Mouse (Mus musculus): ENCODE data around the gene Fam219a.

Fam219a gene

DNA sequence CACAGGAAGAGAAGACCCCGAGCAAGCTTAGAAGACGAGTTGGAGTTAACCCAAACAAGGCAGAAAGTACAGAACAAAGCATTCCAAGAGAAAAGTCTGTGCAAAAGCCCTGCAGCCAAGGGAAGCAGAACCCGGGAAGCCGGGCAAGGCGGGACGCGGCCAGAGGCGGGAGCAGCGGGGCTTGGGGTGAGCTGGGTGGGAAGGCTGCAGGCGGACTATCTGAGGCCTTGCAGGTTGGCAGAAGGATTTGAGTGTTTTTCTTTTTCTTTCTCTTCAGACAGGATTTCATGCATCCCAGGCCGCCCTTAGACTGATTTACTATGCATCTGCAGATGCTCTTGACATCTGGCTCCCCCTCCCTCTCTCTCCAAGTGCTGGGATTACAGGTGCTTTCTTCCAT is 16.2 kb downstream of the Fam219a start:
- DNase-seq (ENCODE audit: low spot score), result no peak

DNA sequence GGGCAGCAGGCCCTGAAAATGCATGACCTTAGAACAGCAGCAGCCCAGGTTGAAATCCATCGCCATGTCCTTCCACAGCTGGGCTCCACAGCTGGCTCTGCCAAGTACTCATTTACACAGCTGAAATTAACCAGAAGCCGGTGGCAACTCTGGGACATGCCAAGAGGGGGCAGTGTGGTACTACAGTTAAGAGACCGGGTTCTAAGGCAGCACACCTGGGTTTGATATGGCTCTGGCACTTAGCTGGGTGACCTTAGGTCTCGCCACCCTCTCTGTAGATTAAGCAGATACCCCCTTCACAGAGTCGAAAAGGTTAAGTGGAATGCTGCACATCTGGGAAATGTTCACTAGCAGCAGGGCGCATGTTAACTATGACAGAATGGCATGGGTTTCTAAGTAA is 16.8 kb downstream of the Fam219a start:
- peak; percentile 44 for DNase-seq (ENCODE audit: low spot score)

DNA sequence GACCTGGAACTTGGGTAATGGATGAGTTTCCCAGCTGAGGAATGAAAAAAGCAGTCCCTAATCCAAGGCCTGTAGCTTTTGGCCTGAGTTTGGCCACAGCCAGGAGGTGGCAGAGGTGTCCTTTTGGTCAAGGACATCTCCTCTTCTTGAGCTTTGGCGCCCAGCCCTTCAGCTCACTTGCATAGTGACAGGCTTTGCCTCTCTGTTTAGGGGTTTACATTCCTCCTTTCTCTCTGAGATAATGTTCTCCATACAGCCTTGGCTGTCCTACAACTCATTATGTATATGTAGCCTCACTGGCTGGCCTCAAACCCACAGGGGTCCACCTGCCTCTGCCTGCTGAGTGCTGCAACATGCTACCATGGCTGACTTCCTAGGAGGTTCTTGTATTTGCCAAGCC is 22.3 kb downstream of the Fam219a start:
- no peak for DNase-seq (ENCODE audit: low spot score)

DNA sequence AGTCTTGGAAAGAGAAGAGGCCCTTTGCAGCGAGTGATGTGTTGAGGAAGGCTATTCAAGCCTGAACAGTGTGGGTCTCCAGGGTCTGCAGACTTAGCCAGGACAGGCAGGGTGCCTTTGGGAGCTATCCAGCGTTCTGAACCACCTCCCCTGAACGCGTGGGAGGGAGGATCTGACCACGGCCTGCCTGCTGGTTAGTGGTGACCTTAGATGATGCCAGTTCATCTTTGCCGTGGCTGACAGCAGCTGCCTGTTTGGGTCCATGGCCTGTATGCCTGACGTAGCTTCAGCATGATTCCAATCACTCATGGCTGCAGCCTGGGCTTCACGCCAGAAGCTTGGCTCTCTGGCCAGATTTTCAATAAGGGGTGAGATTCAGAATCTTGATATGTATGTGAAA is 23.4 kb downstream of the Fam219a start:
- DNase-seq (ENCODE audit: low spot score), result no peak

GRCm38 (mm10) chr4:41542136-41542535 is 27.2 kb downstream of the Fam219a start:
- no peak for DNase-seq (ENCODE audit: low spot score)

- no peak for DNase-seq (ENCODE audit: low spot score)
Measured at GRCm38 (mm10) chr4:41534866-41535265, 34.5 kb downstream of the Fam219a start.

- DNase-seq (ENCODE audit: low spot score), result no peak
Measured at GRCm38 (mm10) chr4:41532420-41532819, 36.9 kb downstream of the Fam219a start.

DNA sequence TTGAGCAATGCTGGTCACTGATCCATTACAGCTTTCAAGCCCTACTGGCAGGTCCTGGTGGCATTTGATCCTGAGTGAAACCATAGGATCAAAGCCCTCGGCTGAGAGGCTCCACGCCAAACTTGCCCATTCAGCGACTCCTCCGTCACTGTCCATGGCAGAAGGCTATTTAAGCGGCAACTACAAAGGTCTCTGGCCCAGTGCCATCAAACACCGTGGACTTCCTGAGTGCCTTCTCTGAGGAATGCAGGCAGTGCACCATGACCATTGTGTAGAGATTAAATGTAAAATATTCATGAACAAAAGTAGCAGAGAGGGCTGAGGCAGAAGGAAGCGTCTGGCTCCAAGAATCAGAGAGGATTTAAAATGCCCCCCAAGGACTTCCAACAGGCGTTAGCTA is 41.3 kb downstream of the Fam219a start:
- no peak for DNase-seq (ENCODE audit: low spot score)

DNA sequence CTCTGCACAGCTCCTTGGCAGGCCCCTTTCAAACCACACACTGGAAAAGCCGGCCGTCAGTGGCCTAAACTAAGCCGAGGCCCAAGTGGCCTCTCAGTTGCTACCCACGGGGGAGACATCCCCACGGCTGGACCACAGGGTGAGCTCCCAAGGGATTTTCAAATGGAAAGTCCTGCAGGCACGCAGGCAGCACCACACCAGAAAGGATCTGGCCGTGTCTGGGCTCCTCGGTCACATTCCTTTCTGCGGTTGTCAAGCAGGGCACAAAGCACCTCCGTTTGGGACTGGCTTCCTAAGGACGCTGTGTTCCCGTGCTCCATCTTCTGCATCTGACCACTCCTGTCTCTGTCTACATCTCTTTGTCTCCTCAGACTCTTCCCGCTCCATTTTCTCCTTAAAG is 42.3 kb downstream of the Fam219a start:
- DNase-seq (ENCODE audit: low spot score), result no peak

DNA sequence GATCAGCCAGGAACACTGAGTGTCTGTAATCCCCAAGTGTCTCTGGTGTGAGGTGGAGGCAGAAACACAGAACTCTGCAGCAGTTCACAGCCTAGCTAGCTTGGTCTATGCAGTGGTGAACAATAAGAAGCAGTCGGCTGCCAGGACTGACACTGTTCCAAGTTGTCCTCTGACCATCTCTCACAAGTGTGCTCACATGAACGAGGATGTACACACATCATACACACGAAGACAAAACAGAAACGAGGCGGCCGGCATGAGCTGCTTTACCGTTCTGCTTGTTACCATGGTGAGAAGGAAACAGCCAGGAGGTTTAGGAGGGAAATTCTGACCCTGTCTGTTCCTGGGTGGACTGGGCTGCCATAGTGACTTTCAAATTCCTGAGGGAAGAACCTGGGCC is 42.8 kb downstream of the Fam219a start:
- DNase-seq (ENCODE audit: low spot score), result no peak

DNA sequence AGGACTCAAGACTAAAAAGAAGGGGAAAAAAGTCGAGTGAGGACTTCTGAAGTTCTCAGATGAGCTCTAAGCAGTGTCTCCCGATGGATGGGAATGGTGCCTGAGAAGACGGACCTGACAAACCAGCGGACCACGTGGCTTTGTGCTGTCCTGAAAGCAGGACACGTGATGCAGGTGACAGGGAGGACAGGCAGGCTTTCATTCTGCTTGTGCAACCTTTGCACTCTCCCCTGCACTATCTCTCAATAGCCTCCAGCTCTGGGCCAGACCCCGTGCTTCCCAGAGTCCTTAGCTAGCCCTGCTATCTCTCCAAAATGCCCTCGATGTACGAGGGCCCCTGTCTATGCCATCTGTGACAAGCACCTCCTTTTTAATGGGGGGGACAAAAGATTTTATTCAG is 44.5 kb downstream of the Fam219a start:
- no peak for DNase-seq (ENCODE audit: low spot score)

- DNase-seq (ENCODE audit: low spot score), result no peak
Measured at GRCm38 (mm10) chr4:41523839-41524238, 45.5 kb downstream of the Fam219a start.

DNA sequence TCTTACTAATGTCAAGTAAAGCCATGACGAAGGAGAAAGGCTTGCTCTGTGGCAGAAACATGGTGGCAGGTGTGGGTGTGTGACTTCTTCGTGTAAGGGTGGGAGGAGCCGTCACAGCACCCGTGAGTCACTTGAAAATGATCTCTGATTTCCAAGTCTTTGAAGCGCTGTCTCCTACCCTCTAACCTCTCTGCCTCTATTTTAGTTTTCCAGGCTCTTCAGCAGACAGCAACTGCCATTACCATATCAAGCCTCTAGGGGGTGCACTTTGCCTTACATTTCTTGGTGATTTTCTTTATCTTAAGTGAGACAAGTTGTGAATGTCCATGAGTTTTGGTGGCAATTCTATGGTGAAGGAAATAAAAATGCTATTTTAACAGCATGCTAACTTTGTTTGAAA is 46.5 kb downstream of the Fam219a start:
- DNase-seq (ENCODE audit: low spot score), result no peak

GRCm38 (mm10) chr4:41522136-41522535 is 47.2 kb downstream of the Fam219a start:
- DNase-seq (ENCODE audit: low spot score), result no peak

- DNase-seq (ENCODE audit: low spot score), result no peak
Measured at GRCm38 (mm10) chr4:41520641-41521040, 48.7 kb downstream of the Fam219a start.

GRCm38 (mm10) chr4:41519195-41519594 is 50.1 kb downstream of the Fam219a start:
- DNase-seq (ENCODE audit: low spot score), result no peak

- DNase-seq (ENCODE audit: low spot score), result no peak
Measured at GRCm38 (mm10) chr4:41518349-41518748, 51.0 kb downstream of the Fam219a start.

DNA sequence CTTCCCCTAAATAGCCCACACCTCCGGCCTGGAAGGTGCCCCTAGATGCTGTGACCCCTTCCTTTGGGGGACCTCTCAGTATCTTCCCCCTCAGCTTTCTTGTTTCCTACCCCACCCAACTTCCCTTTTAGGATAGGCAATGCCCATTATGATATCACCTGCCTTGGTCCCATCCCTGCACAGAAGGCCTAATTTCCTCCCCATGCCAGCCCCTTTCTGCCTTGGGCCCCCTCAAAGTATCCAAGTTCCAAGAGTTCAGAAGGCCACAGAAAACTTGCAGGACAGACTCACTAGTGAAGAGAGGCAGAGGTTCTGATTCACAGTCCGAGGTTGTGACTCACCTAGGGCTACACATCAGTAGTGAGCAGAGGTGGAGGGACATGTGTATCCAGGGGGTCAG is 52.1 kb downstream of the Fam219a start, which contains the start of gene 1110017D15Rik:
TSS of gene 1110017D15Rik (minus strand) at position 101 of the 400 bp plus-strand sequence.
- no peak for DNase-seq (ENCODE audit: low spot score)

GRCm38 (mm10) chr4:41513714-41514113 is 55.6 kb downstream of the Fam219a start:
- DNase-seq (ENCODE audit: low spot score), result no peak

GRCm38 (mm10) chr4:41513309-41513708 is 56.0 kb downstream of the Fam219a start:
- no peak for DNase-seq (ENCODE audit: low spot score)

GRCm38 (mm10) chr4:41507998-41508397 is 61.3 kb downstream of the Fam219a start:
- no peak for DNase-seq (ENCODE audit: low spot score)

DNA sequence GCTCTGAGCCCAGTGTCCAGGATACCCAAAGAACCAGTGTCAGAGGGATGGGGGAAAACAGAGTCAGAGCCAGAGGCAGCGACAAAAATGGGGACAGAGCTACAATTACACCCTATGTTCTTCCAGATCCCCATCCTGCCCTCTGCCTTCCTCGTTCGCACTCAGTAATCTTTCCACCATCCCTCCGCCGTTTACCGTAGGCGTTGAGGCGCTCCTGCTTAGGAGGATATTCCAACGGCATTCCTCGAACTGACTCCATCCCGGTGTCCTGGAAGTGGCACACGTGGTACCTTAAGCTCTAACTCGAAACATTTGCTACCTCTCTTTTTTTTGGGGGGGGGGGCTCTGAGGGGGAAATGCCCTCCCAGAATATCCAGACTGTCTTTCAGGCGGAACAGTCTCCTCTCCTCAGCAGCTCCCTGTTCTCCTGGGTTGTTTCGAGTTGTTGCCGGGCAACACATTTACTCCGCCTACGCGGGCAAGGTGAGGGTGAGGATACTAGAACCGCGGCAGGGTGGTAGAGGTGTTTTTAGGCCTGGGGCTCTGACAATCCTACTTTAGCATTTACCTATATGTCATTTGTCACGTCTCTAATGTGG is 61.9 kb downstream of the Fam219a start:
- no peak for DNase-seq (ENCODE audit: low spot score)

DNA sequence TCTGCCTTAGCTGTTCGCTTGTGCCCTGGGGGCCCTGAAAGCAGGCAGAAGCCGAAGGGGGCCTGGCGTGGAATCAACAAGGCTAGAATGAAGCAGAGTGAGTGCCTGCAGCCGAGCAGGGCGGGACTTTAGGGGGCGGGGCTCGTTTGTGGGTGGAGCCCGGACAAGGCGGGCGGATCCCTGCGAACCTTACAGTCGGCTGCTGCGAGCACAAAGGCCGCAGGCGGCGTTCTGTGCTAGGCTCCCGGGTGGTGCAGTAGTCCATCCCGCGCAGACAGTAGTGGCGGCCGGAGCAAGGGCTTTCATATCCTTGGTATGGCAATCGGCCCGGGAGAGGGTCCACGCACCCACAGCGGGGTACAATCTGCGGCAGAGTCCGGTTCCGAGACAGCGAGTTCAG is 62.4 kb downstream of the Fam219a start:
- DNase-seq (ENCODE audit: low spot score), result peak; percentile 55

DNA sequence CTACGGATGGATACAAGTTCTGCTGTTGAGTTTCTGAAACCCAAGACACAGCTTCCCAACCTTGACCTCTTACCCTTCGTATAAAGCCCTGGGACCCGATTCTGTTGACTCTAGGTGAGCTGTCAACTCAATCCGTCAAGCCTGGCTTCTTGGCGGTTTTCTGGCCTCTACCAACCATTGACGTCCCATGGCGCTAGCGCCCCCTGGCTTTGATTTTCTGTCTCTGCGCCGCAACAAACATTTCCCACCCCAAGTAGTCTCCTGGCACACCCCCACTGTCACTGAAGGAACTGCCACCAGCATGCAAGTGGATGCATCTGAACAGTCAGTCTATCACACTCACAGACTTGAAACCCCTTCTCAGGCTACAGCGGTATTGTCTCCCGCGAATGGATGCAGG is 63.2 kb downstream of the Fam219a start:
- DNase-seq (ENCODE audit: low spot score), result no peak

DNA sequence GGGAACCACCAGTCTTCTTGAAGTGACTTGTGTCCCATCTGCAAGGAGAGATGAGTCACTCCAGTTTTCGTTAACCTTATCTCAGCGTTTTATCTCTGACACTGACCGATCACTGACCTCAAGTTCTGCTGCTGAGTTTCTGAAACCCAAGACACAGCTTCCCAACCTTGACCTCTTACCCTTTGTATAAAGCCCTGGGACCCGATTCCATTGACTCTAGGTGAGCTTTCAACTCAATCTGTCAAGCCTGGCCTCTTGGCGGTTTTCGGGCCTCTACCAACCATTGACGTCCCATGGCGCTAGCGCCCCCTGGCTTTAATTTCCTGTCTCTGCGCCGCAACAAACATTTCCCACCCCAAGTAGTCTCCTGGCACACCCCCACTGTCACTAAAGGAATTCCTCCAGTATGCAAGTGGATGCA is 64.2 kb downstream of the Fam219a start:
- no peak for DNase-seq (ENCODE audit: low spot score)
